Mouse (Mus musculus) brown adipose tissue, adult 24 weeks (tissue): ENCODE measurements at regions not wholly inside any gene's neighbourhood (a gene's known extent, or its start where the extent isn't known, plus 50 kb on each side); places are given as distances from the start of the nearest gene placed in this dataset.
A peak's percentile ranks its signal among the peaks of the same experiment; 100 is the strongest.
"Not testable (repeated sequence)": the region's sequence is repeated elsewhere in the genome, so short reads cannot be mapped to it uniquely, and the experiment has no call there.

Source experiments
- H3K27ac ChIP-seq: fragments of 200-500 bp; replicated peaks from 2 replicates; pipeline ENCODE4 v1.5.1; 2012; ENCODE audit warnings: low read depth, mild to moderate bottlenecking, low read length
- H3K4me1 ChIP-seq: fragments of 200-500 bp; 2 replicates; pipeline ENCODE4 v1.6.1; 2012; ENCODE audit warnings: low read length, mixed read lengths; ENCODE audit not compliant: control insufficient read depth, insufficient read depth, insufficient read length
- H3K4me3 ChIP-seq: fragments of 200-500 bp; 2 replicates; pipeline ENCODE4 v1.5.1; 2012; ENCODE audit warnings: low read depth, mild to moderate bottlenecking, low read length, moderate library complexity; ENCODE audit not compliant: insufficient read depth

- H3K4me1 ChIP-seq, H3K4me3 ChIP-seq, H3K27ac ChIP-seq: not testable (repeated sequence)
Measured at GRCm38 (mm10) chr6:47679946-47680345, 84.8 kb upstream of the Ezh2 start.

GRCm38 (mm10) chr6:47672741-47673140 lies 77.6 kb upstream of the Ezh2 start:
- not testable (repeated sequence) for H3K27ac ChIP-seq, H3K4me1 ChIP-seq
- peak overlapping the region; percentile 54 for H3K4me3 ChIP-seq

GRCm38 (mm10) chr6:47652880-47653279 lies 57.7 kb upstream of the Ezh2 start:
- not testable (repeated sequence) for H3K27ac ChIP-seq, H3K4me3 ChIP-seq, H3K4me1 ChIP-seq

- H3K27ac ChIP-seq, H3K4me1 ChIP-seq: not testable (repeated sequence)
- H3K4me3 ChIP-seq = peak overlapping the region; percentile 73
Measured at GRCm38 (mm10) chr6:47651385-47651718, 56.2 kb upstream of the Ezh2 start.

- Histone ChIP-seq H3K27ac (no peak overlapping the region), H3K4me1 (no peaks in the 10 kb centered on the region), H3K4me3 (peak overlapping the region; percentile 73)
Measured at GRCm38 (mm10) chr6:47650463-47651384, 55.6 kb upstream of the Ezh2 start.

GRCm38 (mm10) chr6:47649961-47650360 lies 54.8 kb upstream of the Ezh2 start:
- Histone ChIP-seq H3K27ac (no peak overlapping the region), H3K4me3 (no peak overlapping the region), H3K4me1 (no peaks in the 10 kb centered on the region)

- no peak overlapping the region for H3K27ac ChIP-seq
Measured at GRCm38 (mm10) chr6:47649451-47649931, 54.4 kb upstream of the Ezh2 start.

GRCm38 (mm10) chr6:47648899-47649298 lies 53.8 kb upstream of the Ezh2 start:
- Histone ChIP-seq H3K27ac (no peak overlapping the region), H3K4me3 (no peak overlapping the region), H3K4me1 (no peaks in the 10 kb centered on the region)

More at GRCm38 (mm10) chr6:47649451-47649931, 54.4 kb upstream of the Ezh2 start:
- Histone ChIP-seq H3K4me3 (no peak overlapping the region), H3K4me1 (no peaks in the 10 kb centered on the region)

GRCm38 (mm10) chr6:47648316-47648715 lies 53.2 kb upstream of the Ezh2 start:
- Histone ChIP-seq H3K27ac (no peak overlapping the region), H3K4me3 (no peak overlapping the region), H3K4me1 (no peaks in the 10 kb centered on the region)

GRCm38 (mm10) chr6:47647876-47648275 lies 52.7 kb upstream of the Ezh2 start:
- H3K27ac ChIP-seq = no peak overlapping the region
- H3K4me3 ChIP-seq = no peak overlapping the region
- no peaks in the 10 kb centered on the region for H3K4me1 ChIP-seq

- H3K4me3 ChIP-seq = no peak overlapping the region
- no peaks in the 10 kb centered on the region for H3K4me1 ChIP-seq
- no peak overlapping the region for H3K27ac ChIP-seq
Measured at GRCm38 (mm10) chr6:47646731-47647567, 51.8 kb upstream of the Ezh2 start.

- no peak overlapping the region for H3K27ac ChIP-seq
- no peak overlapping the region for H3K4me3 ChIP-seq
- no peaks in the 10 kb centered on the region for H3K4me1 ChIP-seq
Measured at GRCm38 (mm10) chr6:47646022-47646421, 50.9 kb upstream of the Ezh2 start.
